Mouse (Mus musculus) olfactory bulb, adult 2 months (tissue): ENCODE measurements at regions not wholly inside any gene's neighbourhood (a gene's known extent, or its start where the extent isn't known, plus 50 kb on each side); places are given as distances from the start of the nearest gene placed in this dataset.

Source experiments
- H3K27ac ChIP-seq: fragments of 200-500 bp; 2 replicates; pipeline ENCODE4 v1.5.1; 2012; ENCODE audit warnings: low read depth, low read length; ENCODE audit not compliant: insufficient read depth
- H3K4me1 ChIP-seq: fragments of 200-500 bp; 2 replicates; pipeline ENCODE4 v1.6.1; 2012; ENCODE audit warnings: low read length; ENCODE audit not compliant: control insufficient read depth, insufficient read depth
- H3K4me3 ChIP-seq: fragments of 200-500 bp; 2 replicates; pipeline ENCODE4 v1.5.1; 2012; ENCODE audit warnings: mild to moderate bottlenecking, low read depth, low read length, moderate library complexity; ENCODE audit not compliant: insufficient read depth
- CTCF ChIP-seq: fragments of 200-500 bp; IDR thresholded peaks from 2 replicates; pipeline ENCODE4 v1.5.1; 2012; ENCODE audit warnings: low read depth, mild to moderate bottlenecking, low read length, moderate library complexity; ENCODE audit not compliant: insufficient read depth
- POLR2A ChIP-seq: fragments of 200-500 bp; IDR thresholded peaks from 2 replicates; pipeline ENCODE4 v1.6.1; 2012; ENCODE audit warnings: mild to moderate bottlenecking, low read depth, low read length, moderate library complexity; ENCODE audit not compliant: insufficient read depth
- WGBS: fragments of 180-500 bp; shearing (Covaris S2); methylation state at CpG from one replicate; pipeline ENCODE4 v1.1.7; 2018; 5-methylcytosine and 5-hydroxymethylcytosine counted together

DNA sequence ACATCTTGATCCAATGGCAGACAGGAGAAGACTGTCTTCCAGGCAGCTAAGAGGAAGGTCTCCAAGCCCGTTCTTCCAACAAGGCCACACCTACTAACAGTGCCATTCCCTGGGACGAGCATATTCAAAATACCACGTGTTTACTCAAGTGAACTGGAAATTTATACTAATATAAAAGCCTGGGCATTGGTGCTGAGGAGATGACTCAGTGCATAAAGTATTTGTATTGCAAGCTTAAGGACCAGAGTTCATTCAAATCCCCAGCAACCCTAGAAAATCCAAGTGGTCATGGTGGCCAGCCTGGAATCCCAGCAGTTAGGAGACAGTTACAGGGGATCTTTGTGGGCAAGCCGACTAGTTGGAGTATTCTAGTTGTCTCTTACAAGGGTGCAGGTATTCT is 119.5 kb downstream of the Hlx start:
- no peak overlapping the region for H3K4me3 ChIP-seq
- WGBS, result 82% methylated on average over 4 of the region's 4 CpGs
- TF ChIP-seq CTCF (no peak), POLR2A (no peak)
- no peak overlapping the region for H3K27ac ChIP-seq
- no peaks in the 10 kb centered on the region for H3K4me1 ChIP-seq

DNA sequence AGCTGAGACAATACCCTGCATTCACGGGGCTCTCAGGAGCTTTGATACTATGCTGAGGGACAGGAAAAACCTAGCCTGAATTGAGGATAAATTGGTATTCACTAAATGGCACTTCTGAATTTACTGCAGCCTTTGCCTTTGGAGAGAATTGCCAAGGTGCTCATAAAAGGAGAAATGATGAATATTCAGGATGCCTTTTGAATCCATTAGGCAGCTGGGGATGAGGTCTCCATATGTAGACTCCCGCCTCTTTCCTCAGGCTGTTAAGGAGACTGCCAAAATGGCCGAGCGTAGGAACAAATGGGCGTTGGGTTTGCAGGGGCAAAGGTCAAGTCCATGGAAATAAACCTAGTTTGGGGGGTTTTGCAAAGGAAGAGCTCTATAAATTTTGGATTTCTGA is 123.5 kb downstream of the Hlx start:
- Histone ChIP-seq H3K4me3 (no peak overlapping the region), H3K4me1 (no peaks in the 10 kb centered on the region), H3K27ac (no peak overlapping the region)
- WGBS, result 63% methylated on average over 5 of the region's 5 CpGs
- TF ChIP-seq POLR2A (no peak), CTCF (no peak)

DNA sequence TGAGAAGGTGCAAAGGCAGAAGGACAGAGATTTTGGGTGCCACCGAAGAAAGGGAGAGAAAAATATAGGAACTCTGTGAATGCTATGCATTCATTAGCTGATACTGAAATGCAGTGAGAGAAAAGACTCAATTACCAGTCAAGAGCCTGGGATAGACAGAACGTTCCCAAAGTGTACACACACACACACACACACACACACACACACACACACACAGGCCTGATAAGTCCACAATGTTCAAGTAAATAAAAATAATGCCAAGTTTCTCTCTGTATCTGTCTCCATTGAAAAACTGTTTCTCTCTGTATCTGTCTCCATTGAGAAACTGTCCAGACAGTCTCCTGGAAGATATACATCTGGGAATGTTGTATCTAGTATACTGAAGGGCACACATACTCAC is 124.1 kb downstream of the Hlx start:
- no peaks in the 10 kb centered on the region for H3K4me1 ChIP-seq
- WGBS, result 52% methylated on average over 2 of the region's 2 CpGs
- no peak overlapping the region for H3K27ac ChIP-seq
- TF ChIP-seq POLR2A (no peak), CTCF (no peak)
- H3K4me3 ChIP-seq, result no peak overlapping the region

DNA sequence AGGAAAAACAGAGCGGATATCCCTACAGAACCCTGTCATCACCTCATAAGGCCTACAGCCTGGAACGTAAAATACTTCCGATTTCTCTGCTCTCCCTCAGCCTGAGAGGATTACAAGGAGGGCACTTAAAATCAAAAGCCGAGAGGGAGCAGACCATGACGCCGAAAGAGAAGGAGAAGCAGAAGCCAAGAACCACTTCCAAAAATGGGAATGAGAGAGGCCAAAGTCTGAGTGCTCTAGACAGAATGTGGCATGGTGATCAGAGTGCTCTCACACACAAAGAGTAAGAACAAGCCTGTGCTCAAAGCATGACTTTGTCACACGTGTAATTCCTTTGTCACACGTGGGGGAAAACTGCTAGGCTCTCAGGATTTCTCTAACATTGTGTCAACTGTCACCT is 125.9 kb downstream of the Hlx start:
- TF ChIP-seq CTCF, result no peak
- TF ChIP-seq POLR2A, result no peak
- Histone ChIP-seq H3K27ac (no peak overlapping the region), H3K4me1 (no peaks in the 10 kb centered on the region), H3K4me3 (no peak overlapping the region)
- WGBS, result 81% methylated on average over 8 of the region's 8 CpGs

DNA sequence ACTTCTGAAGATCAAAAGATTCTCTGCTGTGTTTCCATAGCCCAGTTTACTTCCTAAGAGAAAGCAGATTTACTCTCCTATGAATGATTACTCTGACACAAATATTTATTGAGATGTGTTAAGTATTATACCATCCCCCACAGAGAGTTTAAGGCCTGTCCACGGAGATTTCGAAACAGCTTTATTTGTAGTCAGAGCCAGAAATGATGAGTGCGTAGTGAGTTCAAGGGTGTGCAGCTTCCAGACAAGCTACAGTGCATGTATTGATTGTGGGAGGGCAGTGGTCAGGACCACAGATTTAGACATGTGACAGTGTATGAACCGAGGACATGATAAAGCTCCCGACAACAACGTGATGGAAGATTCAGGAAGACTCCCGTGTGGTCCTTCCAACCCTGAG is 126.8 kb downstream of the Hlx start:
- WGBS, result 90% methylated on average over 7 of the region's 7 CpGs
- H3K4me1 ChIP-seq, result no peaks in the 10 kb centered on the region
- TF ChIP-seq CTCF (no peak), POLR2A (no peak)
- no peak overlapping the region for H3K27ac ChIP-seq
- H3K4me3 ChIP-seq, result no peak overlapping the region

DNA sequence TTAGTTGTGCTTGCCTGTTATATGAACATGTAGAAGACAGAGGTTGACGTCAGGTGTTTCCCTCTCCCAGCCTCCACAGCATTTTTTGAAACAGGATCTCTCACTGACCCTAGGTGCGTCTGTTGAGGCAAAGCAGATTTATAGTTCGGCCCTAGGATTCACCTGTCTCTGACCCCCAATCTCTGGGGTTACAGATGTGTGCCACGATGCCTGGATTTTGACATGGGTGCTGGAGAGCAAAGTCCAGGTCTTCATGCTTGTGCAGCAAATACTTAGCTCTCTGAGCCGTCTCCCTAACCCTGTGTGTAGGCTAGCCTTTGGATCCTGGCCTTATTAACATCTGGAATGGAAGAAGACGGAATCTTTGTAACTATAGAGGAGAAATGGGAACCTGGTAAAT is 129.3 kb downstream of the Hlx start:
- Histone ChIP-seq H3K27ac (no peak overlapping the region), H3K4me3 (no peak overlapping the region), H3K4me1 (no peaks in the 10 kb centered on the region)
- 92% methylated on average over 6 of the region's 6 CpGs for WGBS
- TF ChIP-seq CTCF (no peak), POLR2A (no peak)

DNA sequence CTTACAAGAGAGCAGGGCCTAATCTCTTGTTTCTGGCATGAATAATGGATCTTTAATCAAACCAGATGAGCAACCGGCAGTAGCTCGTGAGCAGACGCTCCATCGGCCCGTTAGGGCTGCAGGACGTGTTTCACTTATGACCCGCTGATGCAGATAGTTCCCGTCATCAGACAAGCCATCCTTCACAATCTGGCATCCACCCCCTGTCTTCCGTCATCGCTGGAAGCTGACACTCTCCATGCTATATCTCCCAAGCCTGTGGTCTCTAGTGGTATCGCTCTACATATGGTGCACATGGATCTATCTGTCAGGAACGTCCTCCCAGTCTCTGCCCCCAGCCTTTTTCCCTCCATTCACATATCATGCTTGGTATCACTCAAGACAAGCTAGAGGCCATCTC is 137.0 kb downstream of the Hlx start:
- Histone ChIP-seq H3K27ac (no peak overlapping the region), H3K4me1 (no peaks in the 10 kb centered on the region), H3K4me3 (no peak overlapping the region)
- 97% methylated on average over 12 of the region's 12 CpGs for WGBS
- TF ChIP-seq CTCF (no peak), POLR2A (no peak)

DNA sequence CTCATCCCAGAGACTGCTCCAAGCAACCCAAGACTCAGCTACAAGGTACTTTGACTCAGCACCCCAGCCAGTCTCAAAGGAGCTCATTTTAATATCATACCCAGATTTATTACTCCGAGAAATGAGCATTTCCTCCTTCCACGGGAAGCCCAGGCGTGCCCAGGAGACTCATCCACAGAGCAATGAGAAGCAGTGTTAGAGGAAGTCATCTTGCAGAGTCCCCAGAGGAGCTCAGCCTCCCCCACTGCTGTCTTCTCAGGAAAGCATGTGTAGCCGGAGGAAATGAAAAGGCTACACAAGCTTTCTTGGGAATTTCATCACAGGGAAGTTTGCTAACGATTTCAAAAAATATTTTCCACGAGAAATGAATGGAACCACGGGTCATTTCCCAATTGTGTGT is 141.8 kb downstream of the Hlx start:
- Histone ChIP-seq H3K4me1 (no peaks in the 10 kb centered on the region), H3K27ac (no peak overlapping the region), H3K4me3 (no peak overlapping the region)
- no peak for TF ChIP-seq POLR2A
- TF ChIP-seq CTCF, result no peak
- WGBS, result 66% methylated on average over 7 of the region's 7 CpGs

DNA sequence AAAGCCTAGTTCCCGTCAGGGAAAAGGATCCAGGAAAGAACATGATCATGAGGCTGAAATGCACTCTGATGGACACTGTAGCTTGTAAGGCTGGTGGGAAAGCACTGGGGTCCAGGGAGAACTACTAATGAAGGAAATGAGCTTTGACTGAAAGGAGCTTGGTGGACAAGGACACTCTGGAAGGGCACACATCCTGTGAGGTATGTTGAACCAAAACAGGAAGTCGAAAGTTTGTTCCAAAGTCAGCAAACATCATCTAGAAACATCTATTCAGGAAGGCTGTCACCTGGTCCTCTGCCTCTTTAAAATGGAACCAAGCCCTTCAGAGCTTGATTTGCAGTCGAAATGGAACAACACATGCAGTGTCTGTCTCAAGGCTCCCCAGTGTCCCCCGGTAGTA is 143.1 kb downstream of the Hlx start:
- 78% methylated on average over 4 of the region's 4 CpGs for WGBS
- H3K4me1 ChIP-seq, result peaks cover 9% of the 10 kb centered on the region
- H3K27ac ChIP-seq, result no peak overlapping the region
- H3K4me3 ChIP-seq, result no peak overlapping the region
- TF ChIP-seq CTCF (no peak), POLR2A (no peak)

DNA sequence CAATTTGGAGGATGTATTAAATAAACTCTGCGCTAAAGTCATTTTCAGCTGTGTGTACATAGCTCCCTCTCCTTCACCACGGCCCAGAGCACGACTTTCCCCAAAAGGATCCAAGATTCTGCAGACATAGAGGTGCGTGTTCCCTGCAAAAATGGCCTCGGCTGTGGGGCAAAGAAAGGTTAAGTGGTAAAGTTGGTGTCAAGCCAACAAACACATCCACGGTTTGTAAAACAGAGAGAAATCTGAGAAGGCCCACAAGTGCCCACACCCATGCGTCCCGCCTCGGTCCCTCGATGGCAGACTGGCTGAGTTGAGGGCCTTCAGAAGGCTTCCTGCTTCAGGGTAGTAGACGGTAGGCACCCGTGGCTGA is 147.9 kb downstream of the Hlx start:
- WGBS, result 65% methylated on average over 12 of the region's 12 CpGs
- Histone ChIP-seq H3K27ac (no peak overlapping the region), H3K4me1 (peaks cover 9% of the 10 kb centered on the region), H3K4me3 (no peak overlapping the region)
- TF ChIP-seq CTCF (no peak), POLR2A (no peak)
